Mouse (Mus musculus): Measurements from ENCODE around the gene Pla2g7.
A peak's percentile ranks its signal among the peaks of the same experiment; 100 is the strongest.

The Pla2g7 gene

GRCm38 (mm10) chr17:43581012-43581467 lies 13.1 kb downstream of the Pla2g7 start:
- no peak for DNase-seq (ENCODE audit: low spot score in 2 of 2)

GRCm38 (mm10) chr17:43584771-43585170 lies 16.9 kb downstream of the Pla2g7 start:
- DNase-seq (ENCODE audit: low spot score in 2 of 2): no peak

GRCm38 (mm10) chr17:43587278-43587677 lies 19.4 kb downstream of the Pla2g7 start:
- no peak for DNase-seq (ENCODE audit: low spot score in 2 of 2)

GRCm38 (mm10) chr17:43589750-43590149 lies 21.9 kb downstream of the Pla2g7 start:
- DNase-seq (ENCODE audit: low spot score in 2 of 2): no peak

- DNase-seq (ENCODE audit: low spot score in 2 of 2): no peak
Observed at GRCm38 (mm10) chr17:43590531-43590930, 22.6 kb downstream of the Pla2g7 start.

- no peak for DNase-seq (ENCODE audit: low spot score in 2 of 2)
Observed at GRCm38 (mm10) chr17:43592296-43593291, 24.7 kb downstream of the Pla2g7 start.

GRCm38 (mm10) chr17:43597742-43598141 lies 29.8 kb downstream of the Pla2g7 start:
- DNase-seq (ENCODE audit: low spot score in 2 of 2): no peak

GRCm38 (mm10) chr17:43598706-43599105 lies 30.8 kb downstream of the Pla2g7 start:
- DNase-seq (ENCODE audit: low spot score in 2 of 2): no peak

GRCm38 (mm10) chr17:43606704-43607103 lies 38.8 kb downstream of the Pla2g7 start:
- peak; percentile 66 to 90 for DNase-seq (ENCODE audit: low spot score in 2 of 2)

GRCm38 (mm10) chr17:43611586-43611985 lies 43.7 kb downstream of the Pla2g7 start:
- peak in 1 of 2 experiments; percentile 63 for DNase-seq (ENCODE audit: low spot score in 2 of 2)

- no peak for DNase-seq (ENCODE audit: low spot score in 2 of 2)
Observed at GRCm38 (mm10) chr17:43612221-43612620, 44.3 kb downstream of the Pla2g7 start.

- DNase-seq (ENCODE audit: low spot score in 2 of 2): no peak
Observed at GRCm38 (mm10) chr17:43619156-43619555, 51.3 kb downstream of the Pla2g7 start.

- DNase-seq (ENCODE audit: low spot score in 2 of 2): no peak
Observed at GRCm38 (mm10) chr17:43622076-43622475, 54.2 kb downstream of the Pla2g7 start.

GRCm38 (mm10) chr17:43628246-43628645 lies 60.3 kb downstream of the Pla2g7 start:
- no peak for DNase-seq (ENCODE audit: low spot score in 2 of 2)

GRCm38 (mm10) chr17:43629026-43629495 lies 61.2 kb downstream of the Pla2g7 start:
- no peak for DNase-seq (ENCODE audit: low spot score in 2 of 2)

GRCm38 (mm10) chr17:43629496-43630426 lies 61.9 kb downstream of the Pla2g7 start, which contains the start of gene Tdrd6:
TSS of gene Tdrd6 (minus strand) at chr17:43630299.
- no peak for DNase-seq (ENCODE audit: low spot score in 2 of 2)

- no peak for DNase-seq (ENCODE audit: low spot score in 2 of 2)
Observed at GRCm38 (mm10) chr17:43630427-43630760, 62.5 kb downstream of the Pla2g7 start.

- no peak for DNase-seq (ENCODE audit: low spot score in 2 of 2)
Observed at GRCm38 (mm10) chr17:43637146-43637545, 69.2 kb downstream of the Pla2g7 start.

GRCm38 (mm10) chr17:43640825-43641224 lies 72.9 kb downstream of the Pla2g7 start:
- no peak for DNase-seq (ENCODE audit: low spot score in 2 of 2)

- DNase-seq (ENCODE audit: low spot score in 2 of 2): no peak
Observed at GRCm38 (mm10) chr17:43643191-43643590, 75.3 kb downstream of the Pla2g7 start.

GRCm38 (mm10) chr17:43644375-43644774 lies 76.5 kb downstream of the Pla2g7 start:
- no peak for DNase-seq (ENCODE audit: low spot score in 2 of 2)

- no peak for DNase-seq (ENCODE audit: low spot score in 2 of 2)
Observed at GRCm38 (mm10) chr17:43645136-43645535, 77.2 kb downstream of the Pla2g7 start.
